Mouse (Mus musculus): ENCODE measurements around the gene Bend6.
"Not testable (repeated sequence)": the region's sequence is repeated elsewhere in the genome, so short reads cannot be mapped to it uniquely, and the experiment has no call there.

Gene Bend6

GRCm38 (mm10) chr1:33906927-33907326, 689 bp downstream of the Bend6 start:
- peak; percentile 23 for DNase-seq (ENCODE audit: low read depth, low spot score)

- no peak for DNase-seq (ENCODE audit: low read depth, low spot score)
Measured at GRCm38 (mm10) chr1:33906216-33906615, 1.4 kb downstream of the Bend6 start.

- no peak for DNase-seq (ENCODE audit: low read depth, low spot score)
Measured at GRCm38 (mm10) chr1:33903587-33903986, 4.0 kb downstream of the Bend6 start.

DNA sequence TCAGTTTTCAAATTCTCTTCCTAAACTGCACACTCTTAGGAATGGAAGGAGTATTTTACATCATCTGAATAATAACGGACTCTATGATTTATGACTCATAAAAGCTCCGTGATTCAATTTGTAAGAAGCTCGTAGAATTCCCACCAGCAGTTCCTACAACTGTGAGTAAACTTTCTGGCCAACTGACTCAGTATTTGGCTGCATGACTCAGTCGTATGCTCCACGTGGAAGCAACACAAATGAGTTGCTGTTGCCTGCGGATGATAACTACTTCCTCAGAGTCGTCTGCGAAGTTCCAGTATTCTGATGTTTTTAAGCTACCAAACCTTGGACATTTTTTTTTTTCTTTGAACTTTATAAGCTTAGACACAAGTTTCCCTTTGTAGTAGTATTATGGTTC, 7.4 kb downstream of the Bend6 start:
- no peak for DNase-seq (ENCODE audit: low read depth, low spot score)

- DNase-seq (ENCODE audit: low read depth, low spot score): no peak
Measured at GRCm38 (mm10) chr1:33898373-33898772, 9.2 kb downstream of the Bend6 start.

DNA sequence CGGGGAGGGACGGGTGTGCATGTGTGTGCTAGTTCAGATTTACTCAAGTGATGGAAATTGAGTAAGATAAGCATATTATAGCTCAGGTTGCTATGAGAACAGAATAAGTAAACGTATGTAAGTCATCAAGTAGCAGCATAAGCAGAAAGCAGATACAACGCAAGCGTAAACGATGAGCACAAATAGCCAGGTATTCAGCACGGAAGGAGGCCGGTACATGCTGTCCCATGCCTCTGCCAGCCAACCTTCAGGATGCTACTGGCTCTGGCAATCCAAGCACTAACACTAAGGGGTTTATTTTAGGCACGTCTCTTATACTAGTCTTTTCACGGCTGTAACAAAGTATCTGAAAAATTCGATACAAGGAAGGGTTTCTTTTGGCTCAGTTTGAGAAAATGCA, 10.2 kb downstream of the Bend6 start:
- DNase-seq (ENCODE audit: low read depth, low spot score): no peak

- DNase-seq (ENCODE audit: low read depth, low spot score): no peak
Measured at GRCm38 (mm10) chr1:33896666-33897065, 10.9 kb downstream of the Bend6 start.

DNA sequence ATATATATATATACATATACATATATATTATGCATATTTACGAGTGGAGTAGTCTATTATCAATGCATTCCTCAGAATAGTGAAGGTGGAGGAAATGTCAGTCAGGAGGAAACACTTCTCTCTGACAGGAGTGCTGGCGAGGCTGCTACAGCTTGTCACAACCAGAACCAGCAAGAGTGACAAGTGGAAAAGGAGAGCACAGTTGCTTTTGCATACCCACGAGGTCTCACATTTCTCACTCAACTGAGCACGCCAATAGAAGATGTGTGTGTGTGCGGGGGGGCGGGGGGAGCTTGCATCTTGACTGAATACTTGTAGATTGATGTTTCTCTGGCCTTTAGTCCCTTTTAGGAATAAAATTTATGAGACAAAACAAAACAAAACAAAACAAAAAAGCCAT, 11.5 kb downstream of the Bend6 start:
- DNase-seq (ENCODE audit: low read depth, low spot score): no peak

DNA sequence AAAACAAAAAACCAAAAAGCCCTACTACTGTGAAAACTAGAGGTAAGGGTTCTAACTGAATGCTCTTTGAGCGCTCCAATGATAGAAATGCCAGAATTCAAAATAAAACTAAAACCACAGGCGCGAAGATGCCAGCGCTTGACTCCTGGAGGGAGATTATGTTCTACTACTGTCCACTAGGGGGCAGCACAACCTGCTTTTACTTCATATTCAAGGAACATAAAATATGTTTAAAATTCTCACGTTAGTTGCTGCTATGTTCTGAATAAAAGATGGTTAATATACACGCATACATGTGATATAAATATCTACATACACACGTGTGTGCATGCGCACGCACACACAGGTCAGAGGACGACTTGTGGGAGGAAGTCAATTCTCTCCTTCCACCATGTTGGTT, 14.8 kb downstream of the Bend6 start:
- peak; percentile 43 for DNase-seq (ENCODE audit: low read depth, low spot score)

DNA sequence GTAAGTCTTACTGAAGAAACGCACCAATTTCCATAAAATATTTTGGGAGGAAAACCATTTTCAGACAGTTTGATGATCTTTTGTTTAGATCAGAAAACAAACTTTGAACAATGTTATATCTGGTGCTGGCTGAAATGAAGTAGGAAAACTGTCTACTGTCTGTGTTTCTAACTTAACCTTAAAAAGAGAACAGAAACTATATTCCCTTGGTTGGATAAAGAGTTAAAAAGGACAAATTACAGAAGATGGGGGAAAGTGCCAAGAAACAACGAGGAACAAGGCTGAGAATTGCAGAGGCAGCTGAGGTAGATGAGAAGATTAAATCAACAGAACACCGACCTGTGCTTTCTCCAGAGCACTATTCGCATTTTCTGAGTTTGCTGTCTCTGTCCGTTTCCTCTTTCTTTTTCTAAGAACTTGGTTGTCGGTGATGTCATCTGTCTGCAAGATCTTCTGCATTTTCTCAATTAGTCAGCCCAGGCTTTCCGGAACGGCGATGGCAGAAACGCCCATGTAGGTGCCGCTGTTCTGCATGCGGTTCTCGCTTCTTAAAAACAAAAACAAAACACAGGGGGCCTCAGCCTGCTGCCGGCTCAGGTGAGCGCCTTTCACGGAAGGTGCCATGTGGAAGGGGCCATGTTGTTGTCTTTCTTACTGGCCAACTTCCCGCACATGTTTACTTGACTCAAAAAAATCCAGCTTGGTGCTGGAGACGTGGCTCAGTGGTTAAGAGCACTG, 24.3 kb downstream of the Bend6 start:
- no peak for DNase-seq (ENCODE audit: low read depth, low spot score)

DNA sequence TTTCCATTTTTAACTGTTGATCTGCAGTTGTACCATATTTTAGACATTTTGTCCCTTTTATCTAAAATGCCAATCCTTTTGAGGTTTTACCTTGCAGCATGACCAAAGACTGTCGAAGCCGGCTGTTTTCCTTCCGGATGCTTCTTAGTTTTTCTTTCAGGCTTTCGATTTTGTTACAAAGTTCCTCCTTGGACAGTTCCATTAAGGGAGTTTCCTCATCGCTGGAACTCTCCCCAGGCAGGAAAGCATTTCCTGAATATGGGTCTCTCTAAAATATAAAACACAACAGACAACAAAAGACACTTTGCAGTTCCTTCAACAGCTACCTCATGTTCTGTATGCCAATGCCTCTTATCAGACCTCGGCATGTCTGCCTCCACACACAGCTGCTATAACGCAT, 29.4 kb downstream of the Bend6 start:
- no peak for DNase-seq (ENCODE audit: low read depth, low spot score)

GRCm38 (mm10) chr1:33876416-33876815, 31.2 kb downstream of the Bend6 start:
- DNase-seq (ENCODE audit: low read depth, low spot score): no peak

DNA sequence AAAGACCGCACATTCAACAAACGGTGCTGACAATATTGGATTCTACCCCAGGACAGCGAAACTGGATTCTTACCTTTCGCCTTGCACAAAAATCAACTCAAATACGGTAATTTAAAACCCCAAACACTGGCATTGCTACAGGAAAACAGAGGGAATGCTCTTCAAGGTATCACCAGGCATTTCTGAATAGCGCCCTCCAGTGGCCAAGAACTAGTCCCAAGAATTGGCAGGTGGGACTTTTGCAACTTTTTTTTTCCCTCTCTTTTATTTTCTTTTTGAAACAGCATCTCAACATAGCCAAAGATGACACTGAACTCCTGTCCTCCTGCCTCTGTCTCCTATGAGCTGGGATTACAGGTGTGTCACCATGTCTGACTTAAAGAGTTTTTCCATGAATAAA, 31.9 kb downstream of the Bend6 start:
- DNase-seq (ENCODE audit: low read depth, low spot score): peak; percentile 40

GRCm38 (mm10) chr1:33873561-33873960, 34.1 kb downstream of the Bend6 start:
- no peak for DNase-seq (ENCODE audit: low read depth, low spot score)

GRCm38 (mm10) chr1:33869437-33869836, 38.2 kb downstream of the Bend6 start:
- DNase-seq (ENCODE audit: low read depth, low spot score): no peak

GRCm38 (mm10) chr1:33869031-33869430, 38.6 kb downstream of the Bend6 start:
- no peak for DNase-seq (ENCODE audit: low read depth, low spot score)

GRCm38 (mm10) chr1:33846807-33847206, 60.8 kb downstream of the Bend6 start:
- DNase-seq (ENCODE audit: low read depth, low spot score): no peak

DNA sequence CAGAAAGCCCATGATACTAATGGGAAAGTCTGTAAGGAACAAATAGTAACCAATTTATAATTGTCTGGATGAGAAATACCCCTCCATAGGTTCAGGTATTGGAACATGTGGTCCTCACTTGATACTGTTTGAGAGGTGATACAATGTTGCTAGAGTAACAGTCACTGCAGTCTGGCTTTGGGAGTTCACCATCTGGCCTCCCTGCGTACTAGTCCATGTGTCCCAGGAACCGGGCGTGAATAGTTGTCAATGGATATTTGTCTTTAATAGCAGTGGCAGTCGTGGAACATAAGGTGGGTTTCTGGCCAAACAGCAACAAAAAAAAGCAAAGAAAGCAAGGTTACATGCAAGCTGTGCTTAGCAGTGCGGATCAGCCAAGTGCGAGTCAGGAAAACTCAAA, 63.8 kb downstream of the Bend6 start:
- DNase-seq (ENCODE audit: low read depth, low spot score): no peak

DNA sequence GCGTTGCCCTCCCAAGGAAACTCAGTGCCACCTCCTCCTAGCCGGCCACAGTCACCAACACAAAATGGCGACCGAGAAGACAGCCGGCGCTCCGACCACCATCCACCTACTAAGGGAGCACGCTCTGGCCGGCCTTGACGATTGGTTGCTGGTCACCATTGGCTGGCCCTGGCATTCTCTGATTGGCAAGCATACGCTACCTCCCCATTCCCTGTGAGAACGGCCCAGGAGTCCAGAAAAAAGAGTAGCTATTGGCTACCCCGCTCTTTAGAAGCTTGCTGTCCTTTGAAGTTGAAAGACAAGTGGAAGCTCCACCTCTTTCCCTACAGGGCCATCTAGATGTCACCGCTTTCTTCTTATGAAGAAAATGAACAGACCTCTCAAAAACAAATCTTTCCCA, 68.7 kb downstream of the Bend6 start:
- DNase-seq (ENCODE audit: low read depth, low spot score): not testable (repeated sequence)

DNA sequence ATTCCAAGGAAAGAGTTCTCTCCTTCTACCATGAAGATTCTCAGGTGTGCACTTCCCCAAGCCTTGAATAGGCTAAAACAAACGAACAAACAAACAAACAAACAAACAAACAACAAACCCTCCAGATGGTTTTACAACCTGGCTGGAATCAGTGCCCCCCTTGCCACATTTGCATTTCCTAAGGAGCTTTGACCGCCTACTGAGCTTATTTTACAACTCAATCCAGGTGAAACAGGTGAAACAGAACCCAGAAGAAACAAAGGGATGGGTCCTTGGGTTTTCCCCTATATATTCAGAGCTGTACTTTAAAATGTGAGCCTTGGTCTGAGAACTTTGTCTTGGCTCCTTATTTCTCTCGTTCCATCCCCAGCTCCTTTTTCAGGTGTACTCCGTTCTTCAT, 77.0 kb downstream of the Bend6 start:
- DNase-seq (ENCODE audit: low read depth, low spot score): no peak

- DNase-seq (ENCODE audit: low read depth, low spot score): no peak
Measured at GRCm38 (mm10) chr1:33817931-33818330, 89.7 kb downstream of the Bend6 start.

DNA sequence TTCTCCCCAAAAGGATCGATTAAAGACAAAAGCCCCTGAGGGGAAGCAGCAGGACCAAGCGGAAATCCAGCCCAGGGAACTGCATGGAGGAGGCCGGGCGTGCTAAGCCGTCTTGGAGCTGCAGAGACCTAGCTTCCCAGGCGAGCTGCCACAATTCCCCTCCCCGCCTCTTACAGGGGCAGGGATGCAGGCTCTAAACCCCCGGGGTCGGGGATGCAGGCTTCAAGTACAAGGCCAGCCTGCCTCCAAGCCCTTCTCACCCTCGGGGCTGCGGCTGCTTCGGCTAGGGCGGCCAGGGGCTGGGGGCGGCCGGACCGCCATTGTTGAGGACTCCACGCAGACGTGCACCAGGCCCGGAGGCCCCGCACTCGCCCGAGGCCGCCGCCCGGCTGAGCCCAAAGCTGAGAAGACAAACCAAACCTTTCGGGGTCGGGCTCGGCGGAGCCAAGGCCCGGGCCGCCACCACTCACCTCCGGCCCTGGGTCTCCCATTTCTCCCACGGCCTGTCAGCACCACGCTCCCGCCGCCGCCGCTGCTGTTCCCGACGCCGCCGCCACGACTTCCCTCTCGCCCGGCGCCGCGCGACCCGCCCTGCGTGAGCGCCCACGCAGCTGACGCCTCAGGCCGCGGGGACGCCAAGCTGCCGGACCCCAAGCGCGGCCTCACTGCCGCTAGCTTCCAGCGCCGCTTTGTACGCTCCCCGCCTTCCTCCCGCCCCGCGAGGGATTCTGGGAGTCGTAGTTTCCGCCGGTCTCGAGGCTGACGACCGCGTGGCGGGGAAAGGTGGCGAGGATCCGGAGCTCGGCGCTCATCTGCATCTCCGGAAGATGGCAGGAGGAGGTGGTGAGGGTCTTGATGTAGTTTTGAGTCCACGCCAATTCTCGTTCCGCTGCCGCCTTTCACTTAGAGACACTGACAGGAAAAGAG, 93.5 kb downstream of the Bend6 start, which contains the start of gene Zfp451:
TSS of gene Zfp451 (minus strand) at position 728 of the 927 bp plus-strand sequence.
- peak; percentile 92 for DNase-seq (ENCODE audit: low read depth, low spot score)

DNA sequence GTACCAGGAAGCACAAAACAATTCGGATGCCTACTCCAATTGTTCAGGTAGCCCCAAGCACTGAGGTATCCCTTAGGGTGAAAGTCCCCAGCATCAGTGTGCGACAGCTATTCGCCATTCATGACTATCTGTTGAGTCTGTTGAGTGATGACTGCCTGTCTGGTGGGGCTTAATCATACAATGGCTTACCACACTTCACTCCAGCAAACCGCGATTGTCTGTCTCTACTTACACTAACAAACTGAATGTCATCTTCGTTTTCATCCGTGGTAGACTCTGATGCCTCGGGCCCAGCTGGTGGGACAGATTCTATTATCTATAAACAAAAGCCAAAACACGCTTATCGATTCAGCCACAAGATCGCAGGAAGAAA, 94.1 kb downstream of the Bend6 start:
- no peak for DNase-seq (ENCODE audit: low read depth, low spot score)
